Comparison of ENCODE assay signal across 1 mouse cellular context in genomic region chr4:24556116-24556820, GRCm38 (mm10).
TF ChIP-seq lines count a peak whose summit lies in the region.

No protein-coding gene starts in this region.

TF ChIP-seq in MEL, 35 proteins besides CTCF, POLR2A, EP300 and RAD21 (continued from another document):
- TF ChIP-seq POLR2AphosphoS2 (IDR thresholded peaks at IDR 0.05; ENCODE audit: low read length) (no peak), JUND (IDR thresholded peaks at IDR 0.05; ENCODE audit: low read depth, low read length) (no peak)
TF ChIP-seq in MEL: peak in this region for 6.
